Mouse (Mus musculus) right cerebral cortex, adult 2 months (tissue): ENCODE measurements around the gene Plekhg1.

Experiments
- DNase-seq, 2 experiments: peaks; one replicate each; pipeline ENCODE4 v3.0.0; 2021 to 2022; ENCODE audit warnings: low spot score in 2 of 2

Gene Plekhg1

DNA sequence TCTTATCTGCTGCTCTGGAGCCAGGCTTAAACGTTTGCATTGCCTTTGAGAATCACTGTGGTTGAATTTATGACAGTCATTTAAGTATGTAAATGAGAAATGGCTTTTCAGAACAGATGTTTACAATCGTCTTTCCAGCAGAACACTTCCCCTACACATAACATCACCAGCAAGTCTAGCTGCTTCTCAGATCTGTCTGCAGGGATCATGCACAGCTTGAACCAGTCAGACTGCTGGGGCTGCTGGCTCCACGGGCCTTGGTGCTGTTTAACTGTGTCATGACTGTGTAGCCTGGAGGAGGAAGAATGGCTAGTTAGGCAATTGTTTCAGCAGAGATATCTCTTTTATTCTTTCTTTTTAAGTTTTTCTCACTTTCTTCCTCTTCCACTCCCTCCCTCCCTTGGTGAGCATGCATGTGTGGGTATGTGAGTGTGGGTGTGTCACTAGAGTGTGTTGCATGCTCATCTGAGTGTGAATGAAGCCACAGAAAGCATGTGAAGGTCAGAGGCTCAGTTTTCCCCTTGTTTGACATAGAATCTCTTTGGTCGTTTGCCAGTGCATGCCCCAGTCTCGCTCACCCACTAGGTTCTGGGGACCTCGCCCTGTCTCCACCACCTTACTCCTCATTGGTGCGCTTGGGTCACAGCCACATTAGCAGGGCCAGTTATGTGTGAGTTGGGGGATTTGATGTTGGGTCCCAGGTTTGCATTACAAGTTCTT is 266.3 kb downstream of the Plekhg1 start:
- peak in 1 of 2 experiments; percentile 11 for DNase-seq
